Mouse (Mus musculus): ENCODE data around the gene Stac3.

- no peak for TF ChIP-seq CTCF (IDR thresholded peaks at IDR 0.05; ENCODE audit: low read depth, low read length)
- no peak for TF ChIP-seq POLR2A (IDR thresholded peaks at IDR 0.05; ENCODE audit: extremely low read depth, insufficient read depth, low read length)
Observed at GRCm38 (mm10) chr10:127496156-127496555, 5.3 kb upstream of the Stac3 start.

All from liver, adult 2 months (tissue).